In the genomic region with DNA sequence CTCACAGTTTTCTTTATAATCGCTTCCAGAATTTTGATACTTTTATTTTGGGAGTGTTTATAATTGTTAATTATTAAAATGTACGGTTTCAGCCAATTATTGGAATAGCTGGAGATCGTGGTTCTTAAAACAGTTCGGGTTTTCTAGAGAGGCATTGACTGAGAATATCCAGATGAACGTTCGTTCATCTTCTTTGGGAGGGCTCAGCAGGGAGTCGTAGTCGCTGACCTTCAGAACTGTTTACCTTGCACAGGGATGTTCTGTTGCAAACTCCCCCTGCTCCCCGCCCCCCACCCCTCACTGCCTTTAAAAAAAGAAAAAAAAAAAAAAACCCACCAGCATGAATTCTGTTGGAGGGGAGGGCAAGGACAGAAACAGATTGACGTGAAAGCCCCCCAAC, we compare ENCODE assay signal across 8 mouse cellular contexts. TPM values are rescaled to one million over a fixed set of nuclear protein-coding genes. Genes with fewer than 3 reads are reported as not detected.
A peak's percentile ranks its signal among the peaks of the same experiment; 100 is the strongest.
DNase-seq lines count a peak whose midpoint lies in the region; ATAC-seq lines count a peak whose summit lies in the region.

No protein-coding gene starts in this region.

- H3K27me3 ChIP-seq in heart, embryonic 13.5 days (replicated peaks): peaks cover 21% of the 10 kb centered on the region
- H3K27me3 ChIP-seq in forebrain, embryonic 11.5 days (ENCODE audit: control insufficient read depth, insufficient read depth, low read length): 0 out of 2 replicates have a peak, but pooled peaks cover 3% of the 10 kb centered on the region
- peaks cover 29% of the 10 kb centered on the region for H3K27me3 ChIP-seq in liver, embryonic 13.5 days

- H3K36me3 ChIP-seq in heart, embryonic 13.5 days: no peaks in the 10 kb centered on the region
- no peaks in the 10 kb centered on the region for H3K36me3 ChIP-seq in forebrain, embryonic 11.5 days (ENCODE audit: control insufficient read depth, insufficient read depth, low read length)
- no peaks in the 10 kb centered on the region for H3K36me3 ChIP-seq in liver, embryonic 13.5 days

- H3K9ac ChIP-seq in heart, embryonic 13.5 days: peak overlapping the region; percentile 76
- peak overlapping the region; percentile 25 for H3K9ac ChIP-seq in forebrain, embryonic 11.5 days (ENCODE audit: low read length)
- H3K9ac ChIP-seq in liver, embryonic 13.5 days: no peak overlapping the region; the same call in 1 of the 2 replicates

- ATAC-seq in heart, embryonic 13.5 days (ENCODE audit: extremely low read depth, insufficient number of reproducible peaks, low FRiP score, low TSS enrichment): no peak
- no peak for ATAC-seq in forebrain, embryonic 11.5 days (replicated peaks; ENCODE audit: low FRiP score)
- no peak for ATAC-seq in liver, embryonic 13.5 days (ENCODE audit: low read depth)

- DNase-seq in heart, postnatal 14 days: no peak
- peak; percentile 82 for DNase-seq in ES-CJ7 (ENCODE audit: low read depth, low spot score)
- no peak for DNase-seq in forebrain, embryonic 11.5 days (ENCODE audit: low spot score)
- no peak for DNase-seq in liver, embryonic 13.5 days
- no peak for DNase-seq in gastrocnemius, adult 18-20 months (ENCODE audit: low spot score)
- DNase-seq in frontal cortex, adult 2 months (ENCODE audit: extremely low spot score in 1 of 2, low spot score in 1 of 2): no peak
- no peak for DNase-seq in left cerebral cortex, postnatal 14 days (ENCODE audit: low spot score in 2 of 2)

- WGBS in heart, embryonic 13.5 days: 3% methylated on average over 10 of the region's 10 CpGs
- 3% methylated on average over 10 of the region's 10 CpGs for WGBS in forebrain, embryonic 11.5 days
- 4% methylated on average over 10 of the region's 10 CpGs for WGBS in liver, embryonic 13.5 days (ENCODE audit: insufficient replicate concordance)

- no peaks in the 10 kb centered on the region for H3K9me3 ChIP-seq in heart, embryonic 13.5 days
- H3K9me3 ChIP-seq in forebrain, embryonic 11.5 days (ENCODE audit: control insufficient read depth, low read length): no peaks in the 10 kb centered on the region
- H3K9me3 ChIP-seq in liver, embryonic 13.5 days (replicated peaks): no peaks in the 10 kb centered on the region

- H3K4me2 ChIP-seq in heart, embryonic 13.5 days: peak overlapping the region; percentile 90
- H3K4me2 ChIP-seq in forebrain, embryonic 11.5 days (ENCODE audit: low read depth, low read length, severe bottlenecking): peak overlapping the region; percentile 78
- peak overlapping the region; percentile 63 for H3K4me2 ChIP-seq in liver, embryonic 13.5 days

- peaks cover 9% of the 10 kb centered on the region for H3K4me1 ChIP-seq in heart, embryonic 13.5 days
- peaks cover 5% of the 10 kb centered on the region for H3K4me1 ChIP-seq in forebrain, embryonic 11.5 days (replicated peaks; ENCODE audit: control insufficient read depth, insufficient read depth, low read length)
- H3K4me1 ChIP-seq in liver, embryonic 13.5 days (replicated peaks): 0 out of 2 replicates have a peak, but pooled peaks cover 5% of the 10 kb centered on the region

- peak overlapping the region; percentile 61 for H3K4me3 ChIP-seq in heart, embryonic 13.5 days
- H3K4me3 ChIP-seq in forebrain, embryonic 11.5 days (ENCODE audit: low read depth, low read length): peak overlapping the region; percentile 33
- H3K4me3 ChIP-seq in liver, embryonic 13.5 days (replicated peaks): peak overlapping the region; percentile 46

- intact Hi-C loops in heart, postnatal 14 days (cut with DNase I): no loop called here
- intact Hi-C loops in left cerebral cortex, postnatal 14 days (cut with DNase I): no loop called here

- no peak overlapping the region for H3K27ac ChIP-seq in heart, embryonic 13.5 days (replicated peaks)
- no peak overlapping the region for H3K27ac ChIP-seq in forebrain, embryonic 11.5 days (ENCODE audit: low read depth, low read length)
- H3K27ac ChIP-seq in liver, embryonic 13.5 days: no peak overlapping the region

RNA-seq across cellular contexts. Expression of a gene that starts 12.0 kb away (rescaled TPM):
- polyA plus RNA-seq in heart, embryonic 13.5 days (2015; fragmentation: Nextera tagmentation; extraction: Ambion mirVana): 0.16 and 0.39 TPM in 2 replicates
- total RNA-seq in heart, postnatal 14 days (2021): 1 to 10 TPM; 1.1 to 1.4 TPM
- 3.0 and 4.0 TPM in 2 replicates for polyA plus RNA-seq in forebrain, embryonic 11.5 days (2014; fragmentation: Nextera tagmentation; extraction: Ambion mirVana)
- polyA plus RNA-seq in liver, embryonic 13.5 days (2015; fragmentation: Nextera tagmentation; extraction: Ambion mirVana): 0.12 and 0.14 TPM in 2 replicates
- under 1 TPM; 0.19 to 0.41 TPM for total RNA-seq in gastrocnemius, adult 18-20 months (2021)
- 136 and 149 TPM in 2 replicates for polyA plus RNA-seq in frontal cortex, adult 2 months (2012; rRNA removed)
- 100 to 1,000 TPM; 310 to 313 TPM for total RNA-seq in left cerebral cortex, postnatal 14 days (2021)

Comparison
In these comparisons a context has a peak if more than half of its experiments do, and no peak if none do; other contexts are left out.
1. RNA of a gene that starts 12.0 kb away (polyA plus RNA-seq): 136 to 149 TPM in frontal cortex, adult 2 months; 3.0 to 4.0 TPM in forebrain, embryonic 11.5 days, 0.16 to 0.39 TPM in heart, embryonic 13.5 days and 0.12 to 0.14 TPM in liver, embryonic 13.5 days; every median in the first group is over 10 times any median in the second.
2. Peak in every context shown above with its lines, with median percentiles within 50 percentile points of each other: H3K4me2 ChIP-seq and H3K4me3 ChIP-seq.